In the genomic region with DNA sequence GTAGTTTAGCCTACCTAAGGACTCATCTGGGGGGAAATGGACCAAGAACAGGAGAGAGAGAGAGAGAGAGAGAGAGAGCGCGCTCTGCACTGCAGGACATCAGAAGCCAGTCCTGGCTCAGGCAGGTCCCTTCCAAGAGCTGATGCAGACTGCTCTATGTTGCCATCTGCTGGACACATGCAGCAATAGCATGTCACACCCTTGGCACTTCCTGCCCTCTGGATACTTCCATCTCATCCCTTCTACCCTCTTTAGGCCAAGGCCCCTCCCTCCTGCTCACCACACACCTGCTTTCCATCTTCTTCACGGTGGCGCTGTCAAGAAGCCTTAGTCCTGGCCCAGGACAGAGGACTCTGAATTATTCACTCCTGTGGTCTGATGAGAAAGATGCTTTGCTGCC, we compare ENCODE assay signal across 8 mouse cellular contexts. TPM values are rescaled to one million over a fixed set of nuclear protein-coding genes. Genes with fewer than 3 reads are reported as not detected.
DNase-seq lines count a peak whose midpoint lies in the region; ATAC-seq and TF ChIP-seq lines count a peak whose summit lies in the region.

No protein-coding gene starts in this region.

- no peak overlapping the region for H3K9ac ChIP-seq in kidney, embryonic 14.5 days (ENCODE audit: low read depth, low read length)
- no peak overlapping the region for H3K9ac ChIP-seq in liver, embryonic 14.5 days (replicated peaks)
- no peak overlapping the region for H3K9ac ChIP-seq in neural tube, embryonic 11.5 days (ENCODE audit: low read length)
- no peak overlapping the region for H3K9ac ChIP-seq in stomach, embryonic 15.5 days

- H3K9me3 ChIP-seq in kidney, embryonic 14.5 days (ENCODE audit: control insufficient read depth, low read length) = no peaks in the 10 kb centered on the region
- H3K9me3 ChIP-seq in liver, embryonic 14.5 days (ENCODE audit: control insufficient read depth, low read length) = no peaks in the 10 kb centered on the region
- 0 out of 2 replicates have a peak, but pooled peaks cover 3% of the 10 kb centered on the region for H3K9me3 ChIP-seq in neural tube, embryonic 11.5 days (ENCODE audit: control insufficient read depth, low read length)
- H3K9me3 ChIP-seq in stomach, embryonic 15.5 days = no peaks in the 10 kb centered on the region

- H3K27me3 ChIP-seq in kidney, embryonic 14.5 days (ENCODE audit: control insufficient read depth, insufficient read depth, low read length) = no peaks in the 10 kb centered on the region; the same call in 1 of the 2 replicates
- H3K27me3 ChIP-seq in liver, embryonic 14.5 days (ENCODE audit: control insufficient read depth, insufficient read depth, low read length) = no peaks in the 10 kb centered on the region
- no peaks in the 10 kb centered on the region for H3K27me3 ChIP-seq in neural tube, embryonic 11.5 days (ENCODE audit: control insufficient read depth, insufficient read depth, low read length)
- no peaks in the 10 kb centered on the region for H3K27me3 ChIP-seq in stomach, embryonic 15.5 days (replicated peaks)

- H3K27ac ChIP-seq in kidney, embryonic 14.5 days (ENCODE audit: low read depth, low read length) = no peak overlapping the region
- H3K27ac ChIP-seq in liver, embryonic 14.5 days = no peak overlapping the region
- H3K27ac ChIP-seq in neural tube, embryonic 11.5 days (ENCODE audit: low read depth, low read length) = no peak overlapping the region
- no peak overlapping the region for H3K27ac ChIP-seq in stomach, embryonic 15.5 days

- peak; percentile 97 for ATAC-seq in common myeloid progenitor, adult 5-6 weeks (replicated peaks; ENCODE audit: low read depth, poor library complexity, severe bottlenecking)
- peak; percentile 44; the same call in 1 of the 2 replicates for ATAC-seq in kidney, embryonic 14.5 days (ENCODE audit: low FRiP score, low TSS enrichment)
- no peak for ATAC-seq in liver, embryonic 14.5 days (ENCODE audit: insufficient read depth)
- 0 out of 2 replicates have a peak, but pooled peaks have one; percentile 50 for ATAC-seq in neural tube, embryonic 11.5 days (ENCODE audit: insufficient read depth, low FRiP score, low TSS enrichment)
- peak; percentile 32; the same call in 1 of the 2 replicates for ATAC-seq in stomach, embryonic 15.5 days (ENCODE audit: insufficient read depth, low FRiP score, low read depth)

- DNase-seq in 3T3-L1 (ENCODE audit: low read depth, low spot score) (peak; percentile 81), ZHBTc4 (ENCODE audit: low read depth, low spot score) (peak; percentile 88)
- peak; percentile 42 to 58 for DNase-seq in heart, adult 9 months (ENCODE audit: low spot score in 2 of 2)
- DNase-seq in liver, embryonic 14.5 days (ENCODE audit: low read depth in 3 of 3, low spot score in 3 of 3) = peak; percentile 22 to 40 (median 24)
- peak; percentile 74 for DNase-seq in neural tube, embryonic 11.5 days (ENCODE audit: low spot score)

- no peak overlapping the region for H3K4me2 ChIP-seq in kidney, embryonic 14.5 days (replicated peaks; ENCODE audit: low read depth, low read length)
- H3K4me2 ChIP-seq in liver, embryonic 14.5 days (ENCODE audit: low read depth) = no peak overlapping the region
- no peak overlapping the region for H3K4me2 ChIP-seq in neural tube, embryonic 11.5 days (ENCODE audit: low read depth)
- no peak overlapping the region for H3K4me2 ChIP-seq in stomach, embryonic 15.5 days

- TF ChIP-seq EP300 in liver, embryonic 14.5 days (IDR thresholded peaks at IDR 0.05; ENCODE audit: low read depth) = no peak

- H3K36me3 ChIP-seq in kidney, embryonic 14.5 days (ENCODE audit: control insufficient read depth, insufficient read depth, low read length) = no peaks in the 10 kb centered on the region
- H3K36me3 ChIP-seq in liver, embryonic 14.5 days (replicated peaks; ENCODE audit: control insufficient read depth, insufficient read depth, low read depth) = no peaks in the 10 kb centered on the region
- H3K36me3 ChIP-seq in neural tube, embryonic 11.5 days (ENCODE audit: control insufficient read depth, insufficient read depth, low read length) = no peaks in the 10 kb centered on the region
- no peaks in the 10 kb centered on the region for H3K36me3 ChIP-seq in stomach, embryonic 15.5 days

- H3K4me1 ChIP-seq in kidney, embryonic 14.5 days (ENCODE audit: control insufficient read depth, insufficient read depth, low read length) = peaks cover 12% of the 10 kb centered on the region; the same call in 1 of the 2 replicates
- H3K4me1 ChIP-seq in liver, embryonic 14.5 days (replicated peaks; ENCODE audit: control insufficient read depth in 2 of 2, insufficient read depth in 2 of 2, low read length in 1 of 2) = no peaks in the 10 kb centered on the region
- peaks cover 16% of the 10 kb centered on the region for H3K4me1 ChIP-seq in neural tube, embryonic 11.5 days (ENCODE audit: control insufficient read depth, insufficient read depth, low read length)
- no peaks in the 10 kb centered on the region for H3K4me1 ChIP-seq in stomach, embryonic 15.5 days

- peak; percentile 98 for TF ChIP-seq CTCF in liver, embryonic 14.5 days (IDR thresholded peaks at IDR 0.05; ENCODE audit: low read depth)

- 2% methylated on average over 4 of the region's 4 CpGs for WGBS in kidney, embryonic 14.5 days
- 3% methylated on average over 4 of the region's 4 CpGs for WGBS in liver, embryonic 14.5 days (ENCODE audit: insufficient replicate concordance)
- 8% methylated on average over 4 of the region's 4 CpGs for WGBS in neural tube, embryonic 11.5 days
- 11% methylated on average over 4 of the region's 4 CpGs for WGBS in stomach, embryonic 15.5 days

- H3K4me3 ChIP-seq in kidney, embryonic 14.5 days (ENCODE audit: low read length) = no peak overlapping the region
- H3K4me3 ChIP-seq in liver, embryonic 14.5 days (ENCODE audit: insufficient read depth in 1 of 2, low read depth in 2 of 2, low read length in 2 of 2) = no peak overlapping the region
- H3K4me3 ChIP-seq in neural tube, embryonic 11.5 days (ENCODE audit: low read depth, low read length) = no peak overlapping the region
- H3K4me3 ChIP-seq in stomach, embryonic 15.5 days (replicated peaks) = no peak overlapping the region

RNA-seq across cellular contexts. Expression of a gene that starts 5.3 kb away (rescaled TPM):
- not detected in 2 replicates for total RNA-seq in common myeloid progenitor, adult 5-6 weeks (2017)
- 0.23 TPM in 1 of 2 replicates, not detected in the other for polyA plus RNA-seq in kidney, embryonic 14.5 days (2014; fragmentation: Nextera tagmentation; extraction: Ambion mirVana)
- polyA plus RNA-seq in liver, embryonic 14.5 days (2012; rRNA removed) = not detected in 2 replicates
- not detected in 2 replicates for polyA plus RNA-seq in liver, embryonic 14.5 days (2014; fragmentation: Nextera tagmentation; extraction: Ambion mirVana)
- not detected in 2 replicates for polyA plus RNA-seq in neural tube, embryonic 11.5 days (2014; fragmentation: Nextera tagmentation; extraction: Ambion mirVana)
- not detected in 2 replicates for polyA plus RNA-seq in stomach, embryonic 15.5 days (2015; fragmentation: Nextera tagmentation; extraction: Ambion mirVana)

RNA-seq across cellular contexts. Expression of a gene that starts 31.7 kb away (rescaled TPM):
- total RNA-seq in common myeloid progenitor, adult 5-6 weeks (2017) = 12.1 and 16.4 TPM in 2 replicates
- polyA plus RNA-seq in kidney, embryonic 14.5 days (2014; fragmentation: Nextera tagmentation; extraction: Ambion mirVana) = 23.0 and 28.6 TPM in 2 replicates
- polyA plus RNA-seq in liver, embryonic 14.5 days (2012; rRNA removed) = 3.8 and 4.5 TPM in 2 replicates
- 5.5 and 6.2 TPM in 2 replicates for polyA plus RNA-seq in liver, embryonic 14.5 days (2014; fragmentation: Nextera tagmentation; extraction: Ambion mirVana)
- polyA plus RNA-seq in neural tube, embryonic 11.5 days (2014; fragmentation: Nextera tagmentation; extraction: Ambion mirVana) = 26.4 and 28.5 TPM in 2 replicates
- 18.8 and 19.7 TPM in 2 replicates for polyA plus RNA-seq in stomach, embryonic 15.5 days (2015; fragmentation: Nextera tagmentation; extraction: Ambion mirVana)

RNA-seq across cellular contexts. Expression of a gene that starts 41.6 kb away (rescaled TPM):
- 50.0 and 51.2 TPM in 2 replicates for total RNA-seq in common myeloid progenitor, adult 5-6 weeks (2017)
- polyA plus RNA-seq in kidney, embryonic 14.5 days (2014; fragmentation: Nextera tagmentation; extraction: Ambion mirVana) = 55.0 and 64.2 TPM in 2 replicates
- 11.5 and 16.4 TPM in 2 replicates for polyA plus RNA-seq in liver, embryonic 14.5 days (2012; rRNA removed)
- polyA plus RNA-seq in liver, embryonic 14.5 days (2014; fragmentation: Nextera tagmentation; extraction: Ambion mirVana) = 28.1 and 28.6 TPM in 2 replicates
- 60.3 and 67.6 TPM in 2 replicates for polyA plus RNA-seq in neural tube, embryonic 11.5 days (2014; fragmentation: Nextera tagmentation; extraction: Ambion mirVana)
- polyA plus RNA-seq in stomach, embryonic 15.5 days (2015; fragmentation: Nextera tagmentation; extraction: Ambion mirVana) = 52.2 and 55.9 TPM in 2 replicates

RNA-seq across cellular contexts. Expression of a gene that starts 46.1 kb away (rescaled TPM):
- total RNA-seq in common myeloid progenitor, adult 5-6 weeks (2017) = not detected in 2 replicates
- polyA plus RNA-seq in kidney, embryonic 14.5 days (2014; fragmentation: Nextera tagmentation; extraction: Ambion mirVana) = not detected in 2 replicates
- 0.47 and 0.54 TPM in 2 replicates for polyA plus RNA-seq in liver, embryonic 14.5 days (2012; rRNA removed)
- 1.1 and 1.2 TPM in 2 replicates for polyA plus RNA-seq in liver, embryonic 14.5 days (2014; fragmentation: Nextera tagmentation; extraction: Ambion mirVana)
- not detected in 2 replicates for polyA plus RNA-seq in neural tube, embryonic 11.5 days (2014; fragmentation: Nextera tagmentation; extraction: Ambion mirVana)
- 0.17 and 0.26 TPM in 2 replicates for polyA plus RNA-seq in stomach, embryonic 15.5 days (2015; fragmentation: Nextera tagmentation; extraction: Ambion mirVana)

Comparison
In these comparisons a context has a peak if more than half of its experiments do, and no peak if none do; other contexts are left out.
1. DNase-seq: peak in every context shown above with its lines; median percentile 88 in ZHBTc4; 81 in 3T3-L1; 74 in neural tube, embryonic 11.5 days; 50 in heart, adult 9 months; 24 in liver, embryonic 14.5 days.